Mouse (Mus musculus): ENCODE measurements around the gene Kcmf1.

DNA sequence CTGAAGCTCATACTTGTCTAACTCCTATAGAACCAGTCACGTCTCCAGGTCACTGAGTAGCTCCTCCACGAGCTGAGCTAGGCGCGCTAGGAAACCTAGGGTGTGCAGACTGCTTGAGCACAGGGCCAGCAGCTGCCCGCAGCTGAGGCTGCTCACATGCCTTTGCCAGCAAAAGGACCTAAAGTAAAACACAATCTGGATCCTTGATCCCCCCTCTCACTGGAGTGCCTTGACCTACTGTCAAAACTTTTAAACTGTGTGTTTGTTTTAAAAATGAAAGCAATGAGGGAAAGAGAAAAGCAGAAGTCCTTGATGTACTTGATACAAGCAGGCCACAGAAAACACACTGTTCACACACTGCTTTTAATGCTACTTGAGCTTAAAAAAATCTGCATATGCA lies 31.1 kb downstream of the Kcmf1 start:
- no peak for TF ChIP-seq POLR2A (IDR thresholded peaks at IDR 0.05; ENCODE audit: control insufficient read depth, low read depth, low read length)
- TF ChIP-seq CTCF (IDR thresholded peaks at IDR 0.05; ENCODE audit: control insufficient read depth, insufficient read depth, insufficient replicate concordance, low read depth, low read length): no peak

All from testis, adult 2 months (tissue).